ENCODE assay signal across 8 mouse cellular contexts in genomic region chr4:150087161-150087889, GRCm38 (mm10). TPM values are rescaled to one million over a fixed set of nuclear protein-coding genes. Genes with fewer than 3 reads are reported as not detected.
DNase-seq lines count a peak whose midpoint lies in the region; ATAC-seq and TF ChIP-seq lines count a peak whose summit lies in the region.

TSS of gene Gpr157 (plus strand) at chr4:150087365.

- no peak within 1 kb of the TSS for H3K27ac ChIP-seq in ES-E14 (ENCODE audit: insufficient read depth, low read depth, low read length, poor library complexity, severe bottlenecking)
- no peak within 1 kb of the TSS for H3K27ac ChIP-seq in cerebellum, adult 2 months (ENCODE audit: insufficient read depth, low read length)
- no peak within 1 kb of the TSS; the same call in 1 of the 2 replicates for H3K27ac ChIP-seq in forebrain, postnatal 0 days (ENCODE audit: low read depth, low read length)
- H3K27ac ChIP-seq in lung, embryonic 15.5 days: peak within 1 kb of the TSS; percentile 77

- H3K4me2 ChIP-seq in forebrain, postnatal 0 days (ENCODE audit: low read depth): peak within 1 kb of the TSS; percentile 99
- peak within 1 kb of the TSS; percentile 99 for H3K4me2 ChIP-seq in lung, embryonic 15.5 days

- no peaks in the 10 kb centered on the region for H3K9me3 ChIP-seq in ES-E14 (ENCODE audit: control insufficient read depth, insufficient read depth, low read depth, low read length)
- no peaks in the 10 kb centered on the region for H3K9me3 ChIP-seq in forebrain, postnatal 0 days (ENCODE audit: low read length)
- H3K9me3 ChIP-seq in lung, embryonic 15.5 days: no peaks in the 10 kb centered on the region

- peak within 1 kb of the TSS; percentile 39 for H3K9ac ChIP-seq in ES-E14 (ENCODE audit: insufficient read depth, low read depth, low read length, poor library complexity, severe bottlenecking)
- peak within 1 kb of the TSS; percentile 55 for H3K9ac ChIP-seq in forebrain, postnatal 0 days
- peak within 1 kb of the TSS; percentile 69 for H3K9ac ChIP-seq in lung, embryonic 15.5 days

- peak; percentile 96 for ATAC-seq in forebrain, postnatal 0 days
- peak; percentile 97 for ATAC-seq in lung, embryonic 15.5 days (ENCODE audit: borderline replicate concordance, extremely low read depth, low FRiP score, low TSS enrichment)

- WGBS in cerebellum, adult 2 months: under 1% methylated on average over 55 of the region's 56 CpGs
- WGBS in forebrain, postnatal 0 days: under 1% methylated on average over 54 of the region's 56 CpGs
- WGBS in lung, embryonic 15.5 days: under 1% methylated on average over 44 of the region's 56 CpGs

- in situ Hi-C loops in ES-E14 (cut with MboI; ENCODE audit: low sequenced_read_pairs in 2 of 2, unreplicated experiment in 2 of 2): no loop called here

- H3K4me3 ChIP-seq in ES-E14 (ENCODE audit: insufficient read depth in 1 of 2, low read depth in 1 of 2, low read length in 2 of 2, poor library complexity in 1 of 2, severe bottlenecking in 1 of 2): peak within 1 kb of the TSS; percentile 65 to 84
- peak within 1 kb of the TSS; percentile 75 for H3K4me3 ChIP-seq in cerebellum, adult 2 months (replicated peaks; ENCODE audit: insufficient read depth, low read depth, low read length)
- peak within 1 kb of the TSS; percentile 55 for H3K4me3 ChIP-seq in forebrain, postnatal 0 days (ENCODE audit: low read depth, low read length)
- peak within 1 kb of the TSS; percentile 75 for H3K4me3 ChIP-seq in lung, embryonic 15.5 days

- no peaks in the 10 kb centered on the region for H3K27me3 ChIP-seq in cerebellum, adult 2 months (ENCODE audit: control insufficient read depth, insufficient read depth, low read length)
- no peaks in the 10 kb centered on the region for H3K27me3 ChIP-seq in forebrain, postnatal 0 days (ENCODE audit: insufficient read depth, low read length)
- no peaks in the 10 kb centered on the region for H3K27me3 ChIP-seq in lung, embryonic 15.5 days

- TF ChIP-seq CTCF in cerebellum, adult 2 months (IDR thresholded peaks at IDR 0.05; ENCODE audit: borderline replicate concordance, insufficient read depth, low read depth, low read length): peak; percentile 23; the same call in 1 of the 2 replicates
- TF ChIP-seq CTCF in forebrain, postnatal 0 days (IDR thresholded peaks at IDR 0.05; ENCODE audit: low read depth): peak; percentile 55

- no peaks in the 10 kb centered on the region for H3K36me3 ChIP-seq in ES-E14 (ENCODE audit: control insufficient read depth, insufficient read depth, low read length, poor library complexity, severe bottlenecking)
- H3K36me3 ChIP-seq in forebrain, postnatal 0 days (ENCODE audit: insufficient read depth): no peaks in the 10 kb centered on the region
- H3K36me3 ChIP-seq in lung, embryonic 15.5 days: no peaks in the 10 kb centered on the region

- peaks cover 0 to 2% of the 10 kb centered on the region in 2 experiments; a peak in 1 of 4 replicates for H3K4me1 ChIP-seq in ES-E14 (ENCODE audit: control insufficient read depth in 2 of 2, insufficient read depth in 2 of 2, low read length in 2 of 2, poor library complexity in 1 of 2)
- H3K4me1 ChIP-seq in cerebellum, adult 2 months (ENCODE audit: control insufficient read depth, insufficient read depth, low read length): peaks cover 13% of the 10 kb centered on the region
- H3K4me1 ChIP-seq in forebrain, postnatal 0 days (ENCODE audit: insufficient read depth): peaks cover 6% of the 10 kb centered on the region
- peaks cover 35% of the 10 kb centered on the region for H3K4me1 ChIP-seq in lung, embryonic 15.5 days

- TF ChIP-seq POLR2A in cerebellum, adult 2 months (IDR thresholded peaks at IDR 0.05; ENCODE audit: borderline replicate concordance, insufficient read depth, low read length): no peak

- peak; percentile 98 for DNase-seq in ES-E14 (ENCODE audit: low read depth, low spot score)
- peak; percentile 89 to 90 for DNase-seq in cerebellum, adult 2 months
- peak; percentile 88 for DNase-seq in forebrain, postnatal 0 days
- peak; percentile 95 for DNase-seq in heart, postnatal 4 days
- peak; percentile 81 to 85 for DNase-seq in layer of hippocampus, adult 8-10 months (ENCODE audit: low spot score in 2 of 2)
- peak; percentile 91 for DNase-seq in ovary, adult 18-20 months (ENCODE audit: low spot score)
- DNase-seq in thymus, postnatal 0 days (ENCODE audit: low spot score): peak; percentile 95

TF ChIP-seq in ES-E14, 5 proteins besides CTCF, POLR2A, EP300 and RAD21:
- no peak for TF ChIP-seq MAFK (IDR thresholded peaks at IDR 0.05; ENCODE audit: insufficient read depth, low read depth, low read length)
- TF ChIP-seq ZC3H11A (IDR thresholded peaks at IDR 0.05; ENCODE audit: borderline replicate concordance, low read depth, low read length): no peak
- TF ChIP-seq CHD2 (IDR thresholded peaks at IDR 0.05; ENCODE audit: low read depth, low read length): no peak
- TF ChIP-seq HCFC1 (IDR thresholded peaks at IDR 0.05; ENCODE audit: borderline replicate concordance, insufficient read depth, low read length): no peak
- no peak for TF ChIP-seq ZNF384 (IDR thresholded peaks at IDR 0.05; ENCODE audit: low read depth, low read length)
TF ChIP-seq in ES-E14: peak in this region for 0.

RNA-seq across cellular contexts. Expression of gene Gpr157, which starts in this region (rescaled TPM):
- total RNA-seq in ES-E14 (2012; rRNA removed): 0.58 and 0.71 TPM in 2 replicates
- 2.9 and 3.1 TPM in 2 replicates for polyA plus RNA-seq in cerebellum, adult 2 months (2012; rRNA removed)
- total RNA-seq in forebrain, postnatal 0 days (2014; rRNA removed): 1.3 and 1.8 TPM in 2 replicates
- 0.31 TPM in 2 replicates for polyA plus RNA-seq in forebrain, postnatal 0 days (2015; fragmentation: Nextera tagmentation; extraction: Ambion mirVana)
- 10 to 100 TPM; 14.1 to 19.8 TPM for total RNA-seq in heart, postnatal 4 days (2021)
- total RNA-seq in layer of hippocampus, adult 8-10 months (2022): 1 to 10 TPM; 1.3 to 4.5 (median 2.3) TPM
- polyA plus RNA-seq in lung, embryonic 15.5 days (2015; fragmentation: Nextera tagmentation; extraction: Ambion mirVana): 2.0 and 2.2 TPM in 2 replicates
- polyA plus RNA-seq in thymus, postnatal 0 days (2015; fragmentation: Nextera tagmentation; extraction: Ambion mirVana): 0.42 and 0.59 TPM in 2 replicates

Comparison
In these comparisons a context has a peak if more than half of its experiments do, and no peak if none do; other contexts are left out.
1. Peak in DNase-seq, H3K4me3 ChIP-seq and H3K9ac ChIP-seq in ES-E14; RNA of the gene not detected or under 1 TPM.
2. Peak in DNase-seq in thymus, postnatal 0 days; RNA of the gene not detected or under 1 TPM.